Mouse (Mus musculus) lung, postnatal 0 days (tissue): ENCODE measurements around the gene Ugt1a2.

Experiments
- CTCF ChIP-seq: IDR thresholded peaks from 2 replicates; pipeline ENCODE4 v1.5.1; 2016; ENCODE audit warnings: antibody characterized with exemption, mild to moderate bottlenecking
- EP300 ChIP-seq: IDR thresholded peaks from 2 replicates; pipeline ENCODE4 v1.6.1; 2016; ENCODE audit warnings: antibody characterized with exemption, mild to moderate bottlenecking, control low read depth

DNA sequence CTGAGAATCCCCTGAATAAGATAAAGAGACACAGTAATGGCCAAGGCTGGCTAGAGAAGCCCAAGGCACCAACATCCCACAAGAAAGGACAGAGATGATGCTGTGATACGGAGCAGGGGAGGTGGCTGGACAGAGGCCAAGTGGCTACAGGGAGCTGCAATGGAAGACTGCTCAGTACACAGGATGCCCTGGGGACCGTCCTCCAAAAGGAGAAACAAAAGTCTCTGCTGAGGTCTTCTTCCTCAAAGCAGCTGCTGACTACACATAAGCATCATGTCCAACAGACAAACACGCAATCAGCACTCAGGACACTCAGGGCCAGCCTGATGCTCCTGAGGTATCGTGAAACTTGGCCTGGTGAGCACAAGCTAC, 64.5 kb downstream of the Ugt1a2 start:
- no peak for TF ChIP-seq EP300
- no peak for TF ChIP-seq CTCF
